8 mouse cellular contexts compared by ENCODE assay signal in the genomic region with DNA sequence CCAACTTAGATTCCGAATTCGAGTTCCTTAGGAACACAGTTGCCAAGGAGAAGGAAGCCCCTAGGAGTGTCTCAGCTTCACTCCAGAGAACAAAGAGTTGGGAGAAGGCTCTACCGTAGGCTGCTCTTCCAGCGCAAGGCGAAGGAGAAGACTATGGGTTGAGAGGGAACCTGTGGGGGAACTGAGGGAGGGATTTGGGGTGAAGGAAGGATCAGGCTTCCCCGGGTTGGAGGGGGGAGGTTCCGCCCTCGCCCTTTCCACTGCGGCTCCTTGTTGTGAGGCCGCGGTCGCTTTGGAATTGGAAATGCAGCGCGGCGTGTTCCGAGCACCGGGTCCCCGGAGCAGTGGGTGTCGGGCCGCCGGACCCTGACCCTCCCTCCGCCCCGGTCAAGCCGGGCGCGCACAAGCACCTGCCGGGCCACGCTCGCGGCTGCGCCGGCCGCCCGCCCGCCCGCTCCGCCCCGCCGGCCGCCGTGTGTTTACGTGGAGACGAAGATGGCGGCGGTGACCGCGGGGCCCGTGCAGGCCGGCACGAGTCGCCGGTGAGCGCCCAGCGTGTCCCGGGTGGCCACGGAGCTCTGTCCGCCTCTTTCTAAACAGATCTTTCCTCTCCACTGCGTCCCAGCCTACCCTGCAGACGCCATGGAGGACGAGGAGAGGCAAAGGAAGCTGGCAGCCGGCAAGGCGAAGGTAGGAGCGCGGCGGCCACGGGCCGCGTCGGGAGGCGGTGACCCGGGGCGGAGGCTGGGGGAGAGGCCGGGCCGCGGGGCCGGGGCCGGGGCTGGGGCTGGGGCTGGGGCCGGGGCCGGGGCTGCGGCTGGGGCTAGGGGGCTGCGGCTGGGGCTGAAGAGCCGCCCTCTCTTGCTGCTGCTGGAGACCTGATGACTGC. TPM values are rescaled to one million over a fixed set of nuclear protein-coding genes. Genes with fewer than 3 reads are reported as not detected.
A peak's percentile ranks its signal among the peaks of the same experiment; 100 is the strongest.
DNase-seq lines count a peak whose midpoint lies in the region; ATAC-seq lines count a peak whose summit lies in the region.

A gene (plus strand): TSS at position 254 of the 889 bp plus-strand sequence.

- H3K4me2 ChIP-seq in limb, embryonic 12.5 days: peak within 1 kb of the TSS; percentile 73
- peak within 1 kb of the TSS; percentile 60 for H3K4me2 ChIP-seq in midbrain, embryonic 14.5 days (ENCODE audit: low read length)

- ATAC-seq in limb, embryonic 12.5 days (ENCODE audit: insufficient number of reproducible peaks, insufficient read depth, low FRiP score, low TSS enrichment, low read depth): peak; percentile 78
- peak; percentile 88 for ATAC-seq in midbrain, embryonic 14.5 days (ENCODE audit: low FRiP score, low TSS enrichment)

- H3K9ac ChIP-seq in limb, embryonic 12.5 days (replicated peaks): peak within 1 kb of the TSS; percentile 98
- peak within 1 kb of the TSS; percentile 100 for H3K9ac ChIP-seq in midbrain, embryonic 14.5 days (replicated peaks; ENCODE audit: low read length)

- H3K36me3 ChIP-seq in embryonic facial prominence, embryonic 10.5 days (replicated peaks): 0 out of 2 replicates have a peak, but pooled peaks cover 5% of the 10 kb centered on the region
- H3K36me3 ChIP-seq in limb, embryonic 12.5 days: no peaks in the 10 kb centered on the region
- no peaks in the 10 kb centered on the region for H3K36me3 ChIP-seq in midbrain, embryonic 14.5 days (ENCODE audit: control insufficient read depth, insufficient read depth, low read length)

- peak within 1 kb of the TSS; percentile 72 for H3K4me3 ChIP-seq in embryonic facial prominence, embryonic 10.5 days
- peak within 1 kb of the TSS; percentile 87 for H3K4me3 ChIP-seq in limb, embryonic 12.5 days (replicated peaks)
- peak within 1 kb of the TSS; percentile 97 for H3K4me3 ChIP-seq in midbrain, embryonic 14.5 days (replicated peaks; ENCODE audit: low read depth, low read length)

- H3K27ac ChIP-seq in embryonic facial prominence, embryonic 10.5 days (replicated peaks): peak within 1 kb of the TSS; percentile 96
- peak within 1 kb of the TSS; percentile 95 for H3K27ac ChIP-seq in limb, embryonic 12.5 days
- H3K27ac ChIP-seq in midbrain, embryonic 14.5 days (replicated peaks; ENCODE audit: low read depth, low read length): peak within 1 kb of the TSS; percentile 99

- H3K27me3 ChIP-seq in embryonic facial prominence, embryonic 10.5 days (replicated peaks; ENCODE audit: low read depth, poor library complexity, severe bottlenecking): no peaks in the 10 kb centered on the region
- H3K27me3 ChIP-seq in limb, embryonic 12.5 days: no peaks in the 10 kb centered on the region
- H3K27me3 ChIP-seq in midbrain, embryonic 14.5 days (ENCODE audit: control insufficient read depth, insufficient read depth, low read length): no peaks in the 10 kb centered on the region

- H3K9me3 ChIP-seq in embryonic facial prominence, embryonic 10.5 days: no peaks in the 10 kb centered on the region
- no peaks in the 10 kb centered on the region for H3K9me3 ChIP-seq in limb, embryonic 12.5 days
- no peaks in the 10 kb centered on the region for H3K9me3 ChIP-seq in midbrain, embryonic 14.5 days (ENCODE audit: control insufficient read depth, low read length)

- peaks cover 27% of the 10 kb centered on the region for H3K4me1 ChIP-seq in embryonic facial prominence, embryonic 10.5 days
- H3K4me1 ChIP-seq in limb, embryonic 12.5 days (replicated peaks): peaks cover 21% of the 10 kb centered on the region
- peaks cover 22% of the 10 kb centered on the region for H3K4me1 ChIP-seq in midbrain, embryonic 14.5 days (ENCODE audit: control insufficient read depth, insufficient read depth, low read length)

- under 1% methylated on average over 82 of the region's 82 CpGs for WGBS in embryonic facial prominence, embryonic 10.5 days
- WGBS in limb, embryonic 12.5 days: under 1% methylated on average over 79 of the region's 82 CpGs
- WGBS in midbrain, embryonic 14.5 days: under 1% methylated on average over 71 of the region's 82 CpGs

- peak; percentile 57 to 77 for DNase-seq in urinary bladder, adult 18-20 months (ENCODE audit: low spot score in 2 of 2)
- no peak for DNase-seq in urinary bladder, postnatal 10 days (ENCODE audit: low spot score)
- peak; percentile 81 for DNase-seq in embryonic facial prominence, embryonic 10.5 days (ENCODE audit: low spot score)
- DNase-seq in heart, adult 11 months: peak; percentile 97
- peak; percentile 84 for DNase-seq in kidney, adult 18-20 months
- DNase-seq in midbrain, embryonic 14.5 days: peak; percentile 82
- peak; percentile 49 to 73 for DNase-seq in spleen, adult 18-20 months

RNA-seq across cellular contexts. Expression of the gene that starts here (rescaled TPM):
- 113 and 119 TPM in 2 replicates for polyA plus RNA-seq in embryonic facial prominence, embryonic 10.5 days (2016; fragmentation: Nextera tagmentation; extraction: Ambion mirVana)
- 154 and 185 TPM in 2 replicates for polyA plus RNA-seq in limb, embryonic 12.5 days (2016; fragmentation: Nextera tagmentation; extraction: Ambion mirVana)
- polyA plus RNA-seq in midbrain, embryonic 14.5 days (2014; fragmentation: Nextera tagmentation; extraction: Ambion mirVana): 362 and 409 TPM in 2 replicates
